Mouse (Mus musculus) cortical plate, adult 2 months (tissue): Measurements from ENCODE around the gene Gm21988.

Experiments
- CTCF ChIP-seq: fragments of 200-500 bp; IDR thresholded peaks from 2 replicates; pipeline ENCODE4 v1.5.1; 2011; ENCODE audit warnings: mild to moderate bottlenecking, control low read depth, low read length; ENCODE audit not compliant: insufficient read depth; ENCODE audit errors: extremely low read depth
- POLR2A ChIP-seq: fragments of 200-500 bp; IDR thresholded peaks from 2 replicates; pipeline ENCODE4 v1.6.1; 2011; ENCODE audit warnings: mild to moderate bottlenecking, low read length, control low read depth; ENCODE audit not compliant: insufficient read depth; ENCODE audit errors: extremely low read depth

- no peak for TF ChIP-seq CTCF
- TF ChIP-seq POLR2A = no peak
These were observed 12.5 kb downstream of the Gm21988 start for GRCm38 (mm10) chr11:70227126-70227525.
